Mouse (Mus musculus) stomach, embryonic 16.5 days (tissue): ENCODE data around the gene Fanca. TPM values are rescaled to one million over a fixed set of nuclear protein-coding genes. Genes with fewer than 3 reads are reported as not detected.
A peak's percentile ranks its signal among the peaks of the same experiment; 100 is the strongest.

Source experiments
- ATAC-seq: fragments of 200-750 bp; cut with Nextera tagmentation; 2 replicates; pipeline ENCODE4 v1.8.0; 2017; ENCODE audit warnings: moderate number of reproducible peaks, moderate TSS enrichment; ENCODE audit not compliant: insufficient read depth, low FRiP score
- H3K27ac ChIP-seq: fragments of 300-500 bp; sonication (generic); 2 replicates; pipeline ENCODE4 v1.5.1; 2014; ENCODE audit warnings: low read length
- H3K27me3 ChIP-seq: fragments of 300-500 bp; sonication (generic); 2 replicates; pipeline ENCODE4 v1.6.1; 2014; ENCODE audit warnings: low read length, control low read depth, mixed read lengths; ENCODE audit not compliant: control insufficient read depth, insufficient read depth
- H3K36me3 ChIP-seq: fragments of 300-500 bp; sonication (generic); 2 replicates; pipeline ENCODE4 v1.6.1; 2014; ENCODE audit warnings: low read length; ENCODE audit not compliant: control insufficient read depth, insufficient read depth
- H3K4me1 ChIP-seq: fragments of 300-500 bp; sonication (generic); 2 replicates; pipeline ENCODE4 v1.6.1; 2014; ENCODE audit warnings: low read length, control low read depth, mixed read lengths; ENCODE audit not compliant: control insufficient read depth, insufficient read depth
- H3K4me2 ChIP-seq: fragments of 300-500 bp; sonication (generic); 2 replicates; pipeline ENCODE4 v1.6.1; 2014; ENCODE audit warnings: low read depth, low read length, mixed read lengths
- H3K4me3 ChIP-seq: fragments of 300-500 bp; sonication (generic); replicated peaks from 2 replicates; pipeline ENCODE4 v1.5.1; 2014; ENCODE audit warnings: mild to moderate bottlenecking, low read length
- H3K9ac ChIP-seq: fragments of 300-500 bp; sonication (generic); 2 replicates; pipeline ENCODE4 v1.6.1; 2014; ENCODE audit warnings: low read length
- H3K9me3 ChIP-seq: fragments of 300-500 bp; sonication (generic); replicated peaks from 2 replicates; pipeline ENCODE4 v1.6.1; 2016; ENCODE audit warnings: low read length, control low read depth; ENCODE audit not compliant: control insufficient read depth
- WGBS: fragments of 180-500 bp; shearing (Covaris S2); extraction: QIAGEN DNeasy Blood & Tissue Kit; methylation state at CpG from one replicate; pipeline ENCODE4 v1.1.7; 2014; 5-methylcytosine and 5-hydroxymethylcytosine counted together
- polyA plus RNA-seq: library from polyadenylated mRNA; unstranded; fragments of >200 nt; fragmentation: Nextera tagmentation; extraction: Ambion mirVana; gene quantifications from 2 replicates; pipeline ENCODE4 v1.2.1, GENCODE M21; 2015

Fanca gene
- polyA plus RNA-seq, 1 experiment from 2014 or later = 18.1 TPM

GRCm38 (mm10) chr8:123333091-123333587 lies 14.8 kb upstream of the Fanca start:
- Histone ChIP-seq H3K9me3 (no peaks in the 10 kb centered on the region), H3K27ac (peak overlapping the region; percentile 23; the same call in 1 of the 2 replicates), H3K4me1 (peaks cover 8% of the 10 kb centered on the region), H3K36me3 (no peaks in the 10 kb centered on the region), H3K4me2 (peak overlapping the region; percentile 82), H3K4me3 (peak overlapping the region; percentile 55), H3K9ac (peak overlapping the region; percentile 68), H3K27me3 (no peaks in the 10 kb centered on the region)
- 6% methylated on average over 20 of the region's 21 CpGs for WGBS
- ATAC-seq = peak; percentile 13

- under 1% methylated on average over 84 of the region's 85 CpGs for WGBS
- H3K27ac ChIP-seq = peak within 1 kb of the TSS; percentile 23; the same call in 1 of the 2 replicates
- H3K27me3 ChIP-seq = no peaks in the 10 kb centered on the region
- H3K4me2 ChIP-seq = peak within 1 kb of the TSS; percentile 82
- peak; percentile 88 for ATAC-seq
- peaks cover 12% of the 10 kb centered on the region for H3K4me1 ChIP-seq
- peak within 1 kb of the TSS; percentile 68 for H3K9ac ChIP-seq
- peak within 1 kb of the TSS; percentile 55 for H3K4me3 ChIP-seq
- no peaks in the 10 kb centered on the region for H3K36me3 ChIP-seq
- H3K9me3 ChIP-seq = no peaks in the 10 kb centered on the region
These were observed 14.1 kb upstream of the Fanca start, which contains the start of gene Spire2 for GRCm38 (mm10) chr8:123332262-123333090. TSS of gene Spire2 (plus strand) at chr8:123332713.

GRCm38 (mm10) chr8:123331810-123332209 lies 13.4 kb upstream of the Fanca start:
- peaks cover 13% of the 10 kb centered on the region for H3K4me1 ChIP-seq
- WGBS = 29% methylated on average over 8 of the region's 8 CpGs
- H3K9me3 ChIP-seq = no peaks in the 10 kb centered on the region
- no peaks in the 10 kb centered on the region for H3K27me3 ChIP-seq
- H3K9ac ChIP-seq = no peak overlapping the region
- H3K4me2 ChIP-seq = peak overlapping the region; percentile 82
- H3K36me3 ChIP-seq = no peaks in the 10 kb centered on the region
- H3K4me3 ChIP-seq = no peak overlapping the region
- 0 out of 2 replicates have a peak overlapping the region, but pooled peaks have one; percentile 0 for H3K27ac ChIP-seq
- no peak for ATAC-seq

- Histone ChIP-seq H3K4me3 (no peak overlapping the region), H3K36me3 (no peaks in the 10 kb centered on the region), H3K4me2 (no peak overlapping the region), H3K9me3 (no peaks in the 10 kb centered on the region), H3K4me1 (peaks cover 13% of the 10 kb centered on the region), H3K9ac (no peak overlapping the region), H3K27me3 (no peaks in the 10 kb centered on the region), H3K27ac (0 out of 2 replicates have a peak overlapping the region, but pooled peaks have one; percentile 0)
- ATAC-seq = no peak
- WGBS = 61% methylated on average over 2 of the region's 2 CpGs
These were observed 12.9 kb upstream of the Fanca start for GRCm38 (mm10) chr8:123331301-123331700.

- H3K27me3 ChIP-seq = no peaks in the 10 kb centered on the region
- H3K9ac ChIP-seq = no peak overlapping the region
- no peaks in the 10 kb centered on the region for H3K9me3 ChIP-seq
- no peak for ATAC-seq
- no peak overlapping the region for H3K4me2 ChIP-seq
- H3K4me1 ChIP-seq = peaks cover 13% of the 10 kb centered on the region
- no peaks in the 10 kb centered on the region for H3K36me3 ChIP-seq
- 48% methylated on average over 6 of the region's 6 CpGs for WGBS
- H3K27ac ChIP-seq = no peak overlapping the region
- no peak overlapping the region for H3K4me3 ChIP-seq
These were observed 12.3 kb upstream of the Fanca start for GRCm38 (mm10) chr8:123330701-123331100.

GRCm38 (mm10) chr8:123329961-123330360 lies 11.6 kb upstream of the Fanca start:
- H3K4me1 ChIP-seq = peaks cover 13% of the 10 kb centered on the region
- 70% methylated on average over 5 of the region's 5 CpGs for WGBS
- ATAC-seq = no peak

GRCm38 (mm10) chr8:123329350-123329749 lies 11.0 kb upstream of the Fanca start:
- ATAC-seq = no peak
- 71% methylated on average over 4 of the region's 4 CpGs for WGBS
- Histone ChIP-seq H3K4me2 (no peak overlapping the region), H3K4me1 (peaks cover 12% of the 10 kb centered on the region), H3K27me3 (no peaks in the 10 kb centered on the region), H3K36me3 (no peaks in the 10 kb centered on the region), H3K4me3 (no peak overlapping the region), H3K9me3 (no peaks in the 10 kb centered on the region), H3K27ac (no peak overlapping the region), H3K9ac (no peak overlapping the region)

More at GRCm38 (mm10) chr8:123329961-123330360, 11.6 kb upstream of the Fanca start:
- Histone ChIP-seq H3K36me3 (no peaks in the 10 kb centered on the region), H3K4me2 (no peak overlapping the region), H3K27me3 (no peaks in the 10 kb centered on the region), H3K27ac (no peak overlapping the region), H3K9ac (no peak overlapping the region), H3K4me3 (no peak overlapping the region), H3K9me3 (no peaks in the 10 kb centered on the region)

- Histone ChIP-seq H3K4me2 (no peak overlapping the region), H3K27ac (no peak overlapping the region), H3K9me3 (no peaks in the 10 kb centered on the region), H3K9ac (no peak overlapping the region), H3K36me3 (no peaks in the 10 kb centered on the region), H3K4me3 (no peak overlapping the region), H3K27me3 (no peaks in the 10 kb centered on the region), H3K4me1 (peaks cover 9% of the 10 kb centered on the region; the same call in 1 of the 2 replicates)
- 88% methylated on average over 2 of the region's 2 CpGs for WGBS
- no peak for ATAC-seq
These were observed 10.2 kb upstream of the Fanca start for GRCm38 (mm10) chr8:123328552-123328951.

- no peaks in the 10 kb centered on the region for H3K9me3 ChIP-seq
- 28% methylated on average over 7 of the region's 7 CpGs for WGBS
- H3K27ac ChIP-seq = no peak overlapping the region
- H3K27me3 ChIP-seq = no peaks in the 10 kb centered on the region
- no peak for ATAC-seq
- no peak overlapping the region for H3K9ac ChIP-seq
- no peak overlapping the region for H3K4me2 ChIP-seq
- no peaks in the 10 kb centered on the region for H3K36me3 ChIP-seq
- no peak overlapping the region for H3K4me3 ChIP-seq
- 0 out of 2 replicates have a peak, but pooled peaks cover 3% of the 10 kb centered on the region for H3K4me1 ChIP-seq
These were observed 1.3 kb upstream of the Fanca start for GRCm38 (mm10) chr8:123319522-123320164.
